Mouse (Mus musculus) natural killer cell, adult 2 months (primary cell): Measurements from ENCODE around the gene Gsx1.

Experiments
- DNase-seq, 2 experiments: peaks; one replicate each; pipeline ENCODE4 v3.0.0; 2022; ENCODE audit warnings: low spot score in 2 of 2

The Gsx1 gene

GRCm38 (mm10) chr5:147207852-147208251 lies 19.4 kb downstream of the Gsx1 start:
- DNase-seq, result no peak

DNA sequence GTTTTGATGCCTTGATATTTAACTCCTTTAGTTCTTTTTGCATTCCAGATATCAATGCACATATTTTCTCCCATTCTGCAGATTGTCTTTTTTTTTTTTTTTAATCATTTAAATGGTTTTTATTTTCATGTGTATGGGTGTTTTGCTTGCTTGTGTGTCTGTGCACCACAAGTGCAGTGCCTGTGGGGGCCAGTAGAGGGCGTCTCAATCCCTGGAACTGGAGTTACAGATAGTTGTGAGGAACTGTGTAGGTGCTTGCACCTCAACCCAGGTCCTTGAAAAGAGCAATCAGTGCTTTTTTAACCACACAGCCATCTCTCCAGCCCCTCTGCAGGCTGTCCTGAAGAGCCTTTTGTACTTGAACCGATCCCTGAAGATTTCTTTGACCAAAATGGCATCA lies 20.0 kb downstream of the Gsx1 start:
- no peak for DNase-seq

- peak; percentile 54 to 71 for DNase-seq
Measured at GRCm38 (mm10) chr5:147227354-147228112, 39.0 kb downstream of the Gsx1 start.

GRCm38 (mm10) chr5:147235406-147236309 lies 47.2 kb downstream of the Gsx1 start:
- no peak for DNase-seq
